Mouse (Mus musculus): ENCODE results near the gene Ttll6.

Ttll6 gene

GRCm38 (mm10) chr11:96170711-96171379, 37.3 kb downstream of the Ttll6 start:
- no peak for DNase-seq

GRCm38 (mm10) chr11:96171601-96172000, 38.0 kb downstream of the Ttll6 start:
- no peak for DNase-seq

- DNase-seq, result no peak
Observed at GRCm38 (mm10) chr11:96172511-96173287, 39.1 kb downstream of the Ttll6 start.

- no peak for DNase-seq
Observed at GRCm38 (mm10) chr11:96173288-96173840, 39.8 kb downstream of the Ttll6 start.

- DNase-seq, result no peak
Observed at GRCm38 (mm10) chr11:96174881-96175280, 41.3 kb downstream of the Ttll6 start.

- DNase-seq, result no peak
Observed at GRCm38 (mm10) chr11:96175511-96175910, 41.9 kb downstream of the Ttll6 start.

GRCm38 (mm10) chr11:96175951-96176530, 42.5 kb downstream of the Ttll6 start:
- no peak for DNase-seq

- no peak for DNase-seq
Observed at GRCm38 (mm10) chr11:96176841-96177240, 43.3 kb downstream of the Ttll6 start.

GRCm38 (mm10) chr11:96177546-96178174, 44.1 kb downstream of the Ttll6 start:
- no peak for DNase-seq

GRCm38 (mm10) chr11:96178356-96178755, 44.8 kb downstream of the Ttll6 start:
- DNase-seq, result no peak

GRCm38 (mm10) chr11:96178911-96179503, 45.4 kb downstream of the Ttll6 start:
- no peak for DNase-seq

- no peak for DNase-seq
Observed at GRCm38 (mm10) chr11:96181061-96181460, 47.5 kb downstream of the Ttll6 start.

GRCm38 (mm10) chr11:96184233-96184632, 50.6 kb downstream of the Ttll6 start:
- DNase-seq, result no peak

GRCm38 (mm10) chr11:96187321-96187720, 53.7 kb downstream of the Ttll6 start:
- DNase-seq, result peak; percentile 14

- no peak for DNase-seq
Observed at GRCm38 (mm10) chr11:96189810-96190522, 56.4 kb downstream of the Ttll6 start.

GRCm38 (mm10) chr11:96191132-96191531, 57.5 kb downstream of the Ttll6 start:
- no peak for DNase-seq

GRCm38 (mm10) chr11:96193521-96194400, 60.2 kb downstream of the Ttll6 start, which contains the start of gene Hoxb13:
Hoxb13 (plus strand) TSS chr11:96194316.
- DNase-seq, result no peak

- no peak for DNase-seq
Observed at GRCm38 (mm10) chr11:96194401-96194710, 60.8 kb downstream of the Ttll6 start.

GRCm38 (mm10) chr11:96194961-96195640, 61.5 kb downstream of the Ttll6 start:
- DNase-seq, result no peak

- DNase-seq, result no peak
Observed at GRCm38 (mm10) chr11:96195769-96196280, 62.2 kb downstream of the Ttll6 start.
